Mouse (Mus musculus): ENCODE data around the gene Ascl5.

The Ascl5 gene

DNA sequence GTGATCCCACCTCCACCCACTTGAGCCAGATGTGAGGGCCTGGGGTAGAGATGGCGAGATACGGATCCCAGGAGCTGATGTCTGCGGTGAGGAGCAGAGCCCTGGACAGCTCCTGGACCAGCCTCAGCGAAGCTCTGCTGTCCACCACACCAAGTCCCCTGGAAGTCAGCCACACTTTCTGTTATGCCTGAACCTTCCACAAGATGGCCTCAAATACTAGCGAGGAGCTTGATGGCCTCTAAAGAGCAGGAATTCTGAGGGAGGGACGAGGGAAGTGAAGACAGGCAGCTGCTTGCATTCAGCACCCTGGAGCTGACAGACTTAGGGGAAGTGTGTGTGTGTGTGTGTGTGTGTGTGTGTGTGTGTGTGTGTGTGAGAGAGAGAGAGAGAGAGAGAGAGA lies 861 bp downstream of the Ascl5 start:
- no peak for DNase-seq (ENCODE audit: low spot score)

DNA sequence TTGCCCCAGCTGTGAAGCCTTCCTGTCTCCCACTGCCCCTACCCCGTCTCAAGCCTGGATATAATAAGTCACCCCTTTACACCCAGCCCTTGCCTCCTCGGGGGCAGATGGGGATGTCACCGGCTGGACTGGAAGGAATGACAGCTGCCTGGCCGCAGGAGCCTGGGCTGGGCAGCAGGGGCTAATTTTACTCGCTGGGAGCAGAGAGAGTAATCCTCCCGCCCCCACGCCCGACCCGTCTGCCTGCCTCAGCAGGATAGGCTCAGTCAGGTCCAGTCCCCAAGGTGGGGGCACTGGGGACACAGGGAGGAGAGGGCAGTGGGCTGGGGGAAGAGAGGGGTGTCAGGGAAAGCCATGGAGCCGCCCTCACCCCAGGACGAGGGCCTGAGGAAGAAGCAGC lies 1.9 kb downstream of the Ascl5 start, which contains the start of gene Cacna1s:
TSS of gene Cacna1s (plus strand) at position 204 of the 400 bp plus-strand sequence.
- DNase-seq (ENCODE audit: low spot score) = no peak

DNA sequence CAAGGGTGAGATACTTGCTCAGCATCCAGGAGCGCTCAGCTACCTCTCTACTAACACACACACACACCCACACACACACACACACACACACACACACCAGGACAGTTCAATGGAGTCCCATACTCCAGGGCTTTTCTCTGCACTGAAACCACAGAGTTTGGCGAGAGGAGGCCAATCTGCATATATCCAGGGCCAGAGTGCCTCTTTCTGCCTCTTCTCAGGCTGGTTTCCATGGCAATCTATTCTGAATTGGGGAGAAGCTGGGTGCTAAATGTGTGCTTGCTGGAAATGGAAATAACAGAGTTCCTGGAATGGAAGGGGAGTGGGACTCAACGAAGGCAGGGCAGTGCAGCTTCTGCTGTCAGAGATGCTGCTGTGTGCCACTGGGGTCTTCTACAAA lies 5.2 kb downstream of the Ascl5 start:
- DNase-seq (ENCODE audit: low spot score) = no peak

- DNase-seq (ENCODE audit: low spot score) = no peak
Observed at GRCm38 (mm10) chr1:136058594-136058993, 8.0 kb downstream of the Ascl5 start.

- DNase-seq (ENCODE audit: low spot score) = no peak
Observed at GRCm38 (mm10) chr1:136061041-136061789, 10.6 kb downstream of the Ascl5 start.

- no peak for DNase-seq (ENCODE audit: low spot score)
Observed at GRCm38 (mm10) chr1:136061790-136062141, 11.2 kb downstream of the Ascl5 start.

DNA sequence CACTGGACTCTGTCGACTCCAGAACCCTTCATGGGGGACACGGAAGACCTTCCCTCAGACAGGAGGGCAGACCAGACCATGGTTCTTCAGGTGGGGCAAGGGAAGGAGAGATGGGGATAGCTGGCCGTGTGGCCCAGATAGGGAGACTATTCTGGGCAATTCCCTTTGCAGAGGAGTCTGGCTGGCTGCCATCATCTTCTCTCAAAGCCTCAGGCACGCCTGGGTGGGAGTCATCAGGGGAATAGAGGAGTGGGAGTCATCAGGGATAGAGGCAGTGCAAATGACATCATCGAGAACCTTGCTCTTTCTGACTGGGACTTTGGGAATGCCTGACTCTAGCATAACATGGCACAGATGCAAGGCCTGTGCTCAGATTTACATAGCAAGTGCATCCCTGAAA lies 13.4 kb downstream of the Ascl5 start:
- no peak for DNase-seq (ENCODE audit: low spot score)

DNA sequence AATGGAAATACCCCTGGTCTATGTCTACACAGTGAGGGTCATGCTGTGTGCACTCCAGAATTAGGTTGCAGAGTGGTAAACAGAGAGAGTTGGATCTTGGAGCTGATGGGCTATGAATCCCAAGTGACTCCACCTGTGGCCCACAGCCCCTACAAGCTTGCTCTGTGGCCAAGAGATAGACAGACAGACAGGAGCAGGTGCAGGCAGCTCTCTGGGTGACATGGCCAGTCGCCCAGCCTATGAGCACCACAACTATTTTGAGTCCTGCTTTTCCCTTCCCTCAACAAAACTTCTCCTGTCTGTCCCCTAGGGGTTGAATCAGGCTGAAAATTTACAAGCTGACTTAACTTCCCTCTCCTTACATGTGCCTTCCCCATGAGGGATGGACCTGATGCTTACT lies 16.0 kb downstream of the Ascl5 start:
- DNase-seq (ENCODE audit: low spot score) = no peak

DNA sequence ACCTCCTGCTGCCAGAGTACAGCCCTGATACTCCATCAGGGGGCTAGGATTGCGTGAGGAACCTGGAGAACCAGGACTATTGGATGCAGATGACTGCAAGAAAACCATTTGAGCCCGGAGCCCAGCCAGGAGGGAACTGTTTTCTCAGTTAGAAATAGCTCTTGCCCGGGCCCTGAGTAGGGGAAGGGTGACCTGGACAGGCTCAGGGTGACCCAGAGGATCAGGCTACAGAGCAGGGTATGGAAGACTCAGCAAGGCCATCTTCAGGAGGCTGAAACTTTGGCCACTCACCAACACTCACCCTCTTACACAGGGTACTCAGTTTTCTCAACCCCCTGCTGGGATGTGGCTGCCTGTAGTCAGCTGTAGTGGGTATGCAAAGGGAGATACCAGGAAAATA lies 17.0 kb downstream of the Ascl5 start:
- no peak for DNase-seq (ENCODE audit: low spot score)

- DNase-seq (ENCODE audit: low spot score) = no peak
Observed at GRCm38 (mm10) chr1:136076086-136076485, 25.5 kb downstream of the Ascl5 start.

- no peak for DNase-seq (ENCODE audit: low spot score)
Observed at GRCm38 (mm10) chr1:136077656-136078055, 27.1 kb downstream of the Ascl5 start.

DNA sequence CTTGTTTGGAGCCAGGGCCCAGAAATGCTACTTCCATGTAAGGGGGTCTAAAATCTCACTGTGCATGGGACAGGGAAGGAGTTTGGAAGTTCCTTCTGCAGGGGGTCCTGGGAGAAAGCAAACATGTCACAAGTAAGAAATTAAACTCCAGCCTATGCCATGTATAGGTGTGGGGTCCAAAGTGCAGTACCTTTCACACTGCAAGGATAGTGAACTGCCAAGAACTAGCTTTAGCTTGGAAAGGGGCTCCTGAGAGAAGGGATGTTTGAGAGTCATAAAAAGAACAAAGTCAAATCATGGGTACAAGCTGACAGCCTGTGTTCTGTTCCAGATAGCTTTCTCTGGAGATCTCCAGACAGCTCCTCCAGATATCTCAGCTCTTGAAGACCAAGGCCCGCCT lies 30.6 kb downstream of the Ascl5 start:
- DNase-seq (ENCODE audit: low spot score) = no peak

DNA sequence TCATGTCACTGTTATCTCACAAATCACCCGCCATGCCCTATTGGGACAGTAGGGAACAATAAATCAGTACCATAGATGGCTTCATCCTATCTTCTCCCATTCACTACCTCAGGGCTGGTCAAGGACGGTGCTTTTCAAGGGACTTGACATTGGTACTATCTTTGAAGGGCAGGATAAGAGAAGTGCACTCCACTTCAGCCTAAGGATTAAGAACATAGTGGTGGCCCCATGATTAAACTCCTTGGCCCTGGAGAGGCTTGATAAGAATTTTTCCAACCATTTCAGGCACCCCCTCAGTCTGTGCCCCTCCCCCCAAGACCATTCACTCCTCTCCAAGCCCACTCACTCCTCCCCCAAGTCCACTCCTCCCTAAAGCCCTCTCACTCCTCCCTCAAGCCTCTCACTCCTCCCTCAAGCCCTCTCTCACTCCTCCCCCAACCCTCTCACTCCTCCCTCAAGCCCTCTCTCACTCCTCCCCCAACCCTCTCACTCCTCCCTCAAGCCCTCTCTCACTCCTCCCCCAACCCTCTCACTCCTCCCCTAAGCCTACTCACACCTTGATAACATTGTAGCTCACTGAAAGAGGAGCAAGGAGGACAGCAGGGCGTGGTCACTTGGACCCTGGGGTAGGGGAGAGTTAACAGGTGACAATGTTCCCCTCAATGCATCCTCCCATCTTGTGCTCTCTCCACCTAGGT lies 35.5 kb downstream of the Ascl5 start:
- no peak for DNase-seq (ENCODE audit: low spot score)

DNA sequence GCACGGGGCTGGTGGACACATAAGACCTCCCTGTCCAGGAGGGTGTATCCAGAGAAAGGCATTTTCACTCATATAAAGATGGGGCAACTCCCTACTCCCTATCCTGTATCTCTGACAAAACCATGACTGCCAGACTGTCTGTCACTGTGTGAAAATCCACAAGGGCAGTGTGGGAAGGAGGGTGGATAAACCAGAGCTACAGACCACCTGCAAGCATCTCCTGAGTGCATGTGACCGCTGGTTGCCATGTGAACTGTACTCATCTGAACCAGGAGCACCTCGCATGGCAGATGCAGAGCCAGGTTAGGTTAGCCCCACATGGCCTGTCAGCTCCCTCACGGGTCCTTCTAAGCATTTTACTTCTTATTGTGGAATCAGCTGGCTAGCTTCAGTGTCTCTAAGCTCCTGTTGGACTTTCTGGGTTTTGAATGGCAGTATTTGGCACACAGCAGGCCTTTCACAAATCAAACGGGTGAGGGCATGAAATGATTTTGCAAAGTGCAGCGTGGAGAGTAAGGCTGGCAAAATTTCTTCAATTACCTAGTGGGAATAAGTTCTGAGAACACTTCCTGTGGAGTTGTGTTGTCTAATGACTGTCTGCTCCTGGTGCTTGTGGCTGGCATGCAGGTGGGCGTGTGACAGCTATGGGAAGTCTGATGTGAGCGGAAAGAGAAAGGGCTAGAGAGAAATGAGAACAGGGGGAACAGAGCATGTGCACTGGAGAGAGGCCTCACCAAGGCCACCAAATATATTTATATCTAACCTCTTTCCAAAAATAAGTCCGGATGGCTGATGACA lies 39.0 kb downstream of the Ascl5 start:
- no peak for DNase-seq (ENCODE audit: low spot score)

- no peak for DNase-seq (ENCODE audit: low spot score)
Observed at GRCm38 (mm10) chr1:136093726-136094125, 43.1 kb downstream of the Ascl5 start.

DNA sequence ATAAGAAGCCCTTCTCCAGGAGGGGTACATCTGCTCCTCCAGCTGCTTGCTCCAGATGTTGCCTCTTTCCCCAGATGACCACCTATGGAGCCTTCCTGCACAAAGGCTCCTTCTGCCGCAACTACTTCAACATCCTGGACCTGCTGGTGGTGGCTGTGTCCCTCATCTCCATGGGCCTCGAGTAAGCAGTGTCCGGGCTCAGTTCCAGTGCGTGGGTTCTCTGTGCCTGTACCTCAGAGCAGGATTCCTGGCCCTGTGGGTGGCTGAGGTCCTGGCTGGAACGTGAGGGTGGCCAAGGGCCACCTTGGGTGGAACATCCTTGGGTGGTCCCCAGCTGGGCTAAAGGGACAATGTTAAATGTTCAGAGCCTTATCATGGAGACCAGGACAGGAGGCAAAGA lies 44.2 kb downstream of the Ascl5 start:
- DNase-seq (ENCODE audit: low spot score) = no peak
